Mouse (Mus musculus) midbrain, embryonic 14.5 days (tissue): Measurements from ENCODE around the gene Galnt2. TPM values are rescaled to one million over a fixed set of nuclear protein-coding genes. Genes with fewer than 3 reads are reported as not detected.
A peak's percentile ranks its signal among the peaks of the same experiment; 100 is the strongest.

Experiments
- ATAC-seq: fragments of 200-750 bp; cut with Nextera tagmentation; 2 replicates; pipeline ENCODE4 v1.8.0; 2017; ENCODE audit warnings: moderate number of reproducible peaks, moderate library complexity; ENCODE audit not compliant: low FRiP score, low TSS enrichment
- DNase-seq: peaks from one replicate; pipeline ENCODE4 v3.0.0-alpha.2; 2015
- H3K27ac ChIP-seq: fragments of 300-500 bp; sonication (generic); replicated peaks from 2 replicates; pipeline ENCODE4 v1.5.1; 2014; ENCODE audit warnings: mild to moderate bottlenecking, low read depth, low read length, moderate library complexity
- H3K27me3 ChIP-seq: fragments of 300-500 bp; sonication (generic); 2 replicates; pipeline ENCODE4 v1.6.1; 2014; ENCODE audit warnings: low read length, control low read depth, mixed read lengths; ENCODE audit not compliant: control insufficient read depth, insufficient read depth
- H3K36me3 ChIP-seq: fragments of 300-500 bp; sonication (generic); 2 replicates; pipeline ENCODE4 v1.6.1; 2014; ENCODE audit warnings: low read length, control low read depth; ENCODE audit not compliant: control insufficient read depth, insufficient read depth
- H3K4me1 ChIP-seq: fragments of 300-500 bp; sonication (generic); 2 replicates; pipeline ENCODE4 v1.6.1; 2014; ENCODE audit warnings: mild to moderate bottlenecking, antibody characterized with exemption, low read length, control low read depth; ENCODE audit not compliant: control insufficient read depth, insufficient read depth
- H3K4me2 ChIP-seq: fragments of 300-500 bp; sonication (generic); 2 replicates; pipeline ENCODE4 v1.6.1; 2014; ENCODE audit warnings: mild to moderate bottlenecking, low read length, moderate library complexity
- H3K4me3 ChIP-seq: fragments of 300-500 bp; sonication (generic); replicated peaks from 2 replicates; pipeline ENCODE4 v1.5.1; 2014; ENCODE audit warnings: low read depth, low read length
- H3K9ac ChIP-seq: fragments of 300-500 bp; sonication (generic); replicated peaks from 2 replicates; pipeline ENCODE4 v1.6.1; 2014; ENCODE audit warnings: mild to moderate bottlenecking, low read length, moderate library complexity
- H3K9me3 ChIP-seq: fragments of 300-500 bp; sonication (generic); 2 replicates; pipeline ENCODE4 v1.6.1; 2016; ENCODE audit warnings: low read length, control low read depth, mixed read lengths; ENCODE audit not compliant: control insufficient read depth
- WGBS: fragments of 180-500 bp; shearing (Covaris S2); extraction: QIAGEN DNeasy Blood & Tissue Kit; methylation state at CpG from one replicate; pipeline ENCODE4 v1.1.7; 2014; 5-methylcytosine and 5-hydroxymethylcytosine counted together
- polyA plus RNA-seq: library from polyadenylated mRNA; unstranded; fragments of >200 nt; fragmentation: Nextera tagmentation; extraction: Ambion mirVana; gene quantifications from 2 replicates; pipeline ENCODE4 v1.2.1, GENCODE M21; 2014

Galnt2 gene
- polyA plus RNA-seq, 1 experiment from 2014 or later = 70.1 TPM

DNA sequence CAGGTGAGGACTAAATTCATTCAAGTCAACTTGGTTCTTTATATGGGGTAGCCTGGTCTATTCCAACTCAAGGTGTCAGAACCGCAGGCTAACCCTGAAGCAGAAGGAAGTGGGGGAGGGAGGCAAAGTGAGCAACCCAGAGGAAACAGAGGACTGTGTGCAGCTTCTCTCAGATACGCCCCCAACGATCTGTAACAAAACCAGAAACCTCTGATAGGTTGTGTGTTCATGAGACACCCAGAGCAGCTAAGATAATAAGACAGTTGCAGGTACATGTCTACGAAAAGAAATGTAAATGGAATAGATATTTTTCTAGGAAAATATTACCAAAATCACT, 88.1 kb downstream of the Galnt2 start:
- Histone ChIP-seq H3K4me2 (no peak overlapping the region), H3K4me3 (no peak overlapping the region), H3K36me3 (peaks cover 12% of the 10 kb centered on the region), H3K4me1 (peaks cover 41% of the 10 kb centered on the region), H3K9ac (no peak overlapping the region), H3K9me3 (no peaks in the 10 kb centered on the region), H3K27me3 (no peaks in the 10 kb centered on the region), H3K27ac (no peak overlapping the region)
- ATAC-seq = no peak
- DNase-seq = no peak
- WGBS = 94% methylated on average over 4 of the region's 4 CpGs

DNA sequence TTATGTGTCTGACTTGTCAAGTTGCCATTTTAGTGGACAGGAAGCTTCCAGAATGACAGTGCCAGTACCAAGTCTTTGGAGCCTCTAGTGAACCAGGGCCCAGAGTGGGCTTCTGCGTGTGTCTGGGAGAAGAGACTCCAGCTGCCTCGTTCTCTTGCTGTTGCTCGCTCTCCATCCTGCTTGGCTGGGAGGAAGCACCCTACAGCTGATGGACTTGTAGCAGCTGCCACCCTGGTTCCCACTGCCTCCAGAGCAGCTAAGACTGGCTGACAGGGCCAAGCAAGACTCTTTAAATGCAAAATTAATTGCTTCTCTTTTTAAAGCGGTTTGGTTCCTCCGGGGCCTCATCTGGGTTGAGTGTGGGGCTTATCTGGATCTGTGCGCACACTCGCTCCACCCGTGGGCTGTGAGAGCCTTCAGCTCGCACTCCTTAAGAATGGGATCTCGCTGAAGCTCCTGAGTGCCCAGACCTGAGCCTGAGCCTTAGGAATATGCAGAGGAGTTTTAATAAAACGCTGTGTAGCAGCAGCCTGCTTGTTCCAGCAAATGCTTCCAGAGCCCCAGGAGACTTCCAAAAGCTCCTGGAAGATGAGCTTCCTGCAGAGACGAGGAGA, 90.1 kb downstream of the Galnt2 start:
- Histone ChIP-seq H3K4me2 (no peak overlapping the region), H3K4me1 (peaks cover 29% of the 10 kb centered on the region), H3K27ac (peak overlapping the region; percentile 78), H3K9me3 (no peaks in the 10 kb centered on the region), H3K27me3 (no peaks in the 10 kb centered on the region), H3K9ac (peak overlapping the region; percentile 1; the same call in 1 of the 2 replicates), H3K36me3 (peaks cover 29% of the 10 kb centered on the region), H3K4me3 (no peak overlapping the region)
- ATAC-seq (no peak), DNase-seq (peak; percentile 70)
- WGBS = 39% methylated on average over 12 of the region's 12 CpGs

DNA sequence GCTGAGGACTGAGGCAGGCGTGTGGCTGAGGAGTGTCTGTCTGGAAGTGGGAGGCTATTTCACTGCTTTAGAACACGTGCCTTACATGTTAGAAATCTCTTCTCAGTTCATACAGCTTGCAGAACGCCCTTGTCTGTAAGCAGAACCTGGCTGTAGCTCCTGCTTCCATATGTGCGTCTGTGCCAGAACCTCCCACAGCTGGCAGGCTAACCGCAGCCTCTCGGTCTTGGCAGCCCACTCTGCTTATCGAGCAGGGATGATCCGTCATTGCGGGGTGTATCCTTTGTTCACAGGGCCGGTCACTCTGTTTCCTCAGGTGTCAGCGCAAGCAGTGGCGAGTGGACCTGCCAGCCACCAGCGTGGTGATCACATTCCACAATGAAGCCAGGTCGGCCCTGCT, 92.2 kb downstream of the Galnt2 start:
- H3K27me3 ChIP-seq = no peaks in the 10 kb centered on the region
- H3K4me3 ChIP-seq = no peak overlapping the region
- ATAC-seq = no peak
- no peak for DNase-seq
- H3K4me2 ChIP-seq = no peak overlapping the region
- peaks cover 17% of the 10 kb centered on the region for H3K4me1 ChIP-seq
- H3K9ac ChIP-seq = no peak overlapping the region
- no peak overlapping the region for H3K27ac ChIP-seq
- H3K9me3 ChIP-seq = no peaks in the 10 kb centered on the region
- 94% methylated on average over 14 of the region's 14 CpGs for WGBS
- peaks cover 40% of the 10 kb centered on the region for H3K36me3 ChIP-seq

DNA sequence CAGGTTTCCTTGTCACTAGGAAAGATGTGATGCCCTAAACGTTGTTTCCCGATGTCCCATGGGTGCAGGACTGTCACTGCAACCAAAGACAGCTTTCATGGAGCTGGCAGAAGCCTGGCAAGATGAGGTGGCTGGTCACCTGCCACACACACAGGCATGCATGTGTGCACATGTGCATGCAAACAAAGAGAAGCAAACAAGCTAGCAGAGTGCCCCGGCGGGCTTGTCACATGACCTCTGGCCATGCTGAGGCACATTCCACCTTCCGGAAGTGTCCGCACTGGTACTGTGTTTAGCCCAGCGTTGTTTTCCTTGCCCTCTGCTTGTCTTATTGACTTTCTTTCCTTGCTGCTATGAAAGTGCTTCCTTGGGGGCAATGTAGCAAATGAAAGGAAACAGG, 97.1 kb downstream of the Galnt2 start:
- WGBS = 86% methylated on average over 7 of the region's 7 CpGs
- H3K36me3 ChIP-seq = peaks cover 56% of the 10 kb centered on the region

DNA sequence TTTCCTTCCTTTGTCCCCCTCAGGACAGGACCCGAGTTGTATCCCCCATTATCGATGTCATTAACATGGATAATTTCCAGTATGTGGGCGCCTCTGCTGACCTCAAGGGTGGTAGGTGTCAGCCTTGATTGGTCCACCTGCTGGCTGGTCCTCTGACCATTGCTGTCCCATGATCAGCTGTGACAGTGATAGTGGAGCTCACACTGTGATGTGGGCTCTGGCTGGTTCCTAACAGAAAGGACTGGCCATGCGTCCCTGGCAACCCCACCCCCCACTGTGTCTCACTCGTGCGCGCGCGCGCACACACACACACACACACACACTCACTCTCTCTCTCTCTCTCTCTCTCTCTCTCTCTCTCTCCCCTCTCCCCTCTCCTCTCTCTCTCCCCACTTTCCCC, 98.5 kb downstream of the Galnt2 start:
- Histone ChIP-seq H3K4me3 (no peak overlapping the region), H3K27me3 (no peaks in the 10 kb centered on the region), H3K36me3 (peaks cover 57% of the 10 kb centered on the region), H3K4me2 (no peak overlapping the region), H3K9ac (no peak overlapping the region), H3K4me1 (no peaks in the 10 kb centered on the region; the same call in 1 of the 2 replicates), H3K27ac (0 out of 2 replicates have a peak overlapping the region, but pooled peaks have one; percentile 26), H3K9me3 (no peaks in the 10 kb centered on the region)
- ATAC-seq (no peak), DNase-seq (peak; percentile 46)
- WGBS = 31% methylated on average over 10 of the region's 10 CpGs

More for the DNA sequence above, 97.1 kb downstream of the Galnt2 start:
- ATAC-seq (no peak), DNase-seq (no peak)
- Histone ChIP-seq H3K4me2 (no peak overlapping the region), H3K9ac (no peak overlapping the region), H3K9me3 (no peaks in the 10 kb centered on the region), H3K27ac (no peak overlapping the region), H3K4me1 (no peaks in the 10 kb centered on the region; the same call in 1 of the 2 replicates), H3K4me3 (no peak overlapping the region), H3K27me3 (no peaks in the 10 kb centered on the region)

DNA sequence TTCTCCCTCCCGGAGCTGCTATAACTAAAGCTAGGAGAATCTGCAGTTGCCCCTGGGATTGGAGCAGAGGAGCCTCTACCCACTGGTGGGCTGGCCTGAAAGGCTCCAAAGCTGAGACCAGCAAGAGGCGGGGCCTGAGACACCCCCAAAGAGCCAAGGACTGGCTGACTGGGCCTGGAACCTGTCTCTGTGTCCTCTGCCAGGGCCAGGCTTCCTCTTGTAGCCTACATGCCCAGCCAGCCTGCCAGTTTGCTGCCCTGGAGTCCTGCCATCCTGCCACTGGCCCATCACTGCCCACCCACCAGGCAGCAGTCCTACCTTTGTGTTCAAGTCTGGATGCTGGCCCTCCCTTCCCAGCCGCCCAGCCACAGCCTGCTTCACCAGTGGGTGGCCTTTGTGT, 99.2 kb downstream of the Galnt2 start:
- peaks cover 57% of the 10 kb centered on the region for H3K36me3 ChIP-seq
- no peak overlapping the region for H3K4me3 ChIP-seq
- H3K9me3 ChIP-seq = no peaks in the 10 kb centered on the region
- no peaks in the 10 kb centered on the region; the same call in 1 of the 2 replicates for H3K4me1 ChIP-seq
- H3K27ac ChIP-seq = peak overlapping the region; percentile 1; the same call in 1 of the 2 replicates
- no peak overlapping the region for H3K4me2 ChIP-seq
- no peaks in the 10 kb centered on the region for H3K27me3 ChIP-seq
- WGBS = 24% methylated on average over 3 of the region's 3 CpGs
- peak; percentile 62 for ATAC-seq
- H3K9ac ChIP-seq = no peak overlapping the region
- DNase-seq = peak; percentile 55

DNA sequence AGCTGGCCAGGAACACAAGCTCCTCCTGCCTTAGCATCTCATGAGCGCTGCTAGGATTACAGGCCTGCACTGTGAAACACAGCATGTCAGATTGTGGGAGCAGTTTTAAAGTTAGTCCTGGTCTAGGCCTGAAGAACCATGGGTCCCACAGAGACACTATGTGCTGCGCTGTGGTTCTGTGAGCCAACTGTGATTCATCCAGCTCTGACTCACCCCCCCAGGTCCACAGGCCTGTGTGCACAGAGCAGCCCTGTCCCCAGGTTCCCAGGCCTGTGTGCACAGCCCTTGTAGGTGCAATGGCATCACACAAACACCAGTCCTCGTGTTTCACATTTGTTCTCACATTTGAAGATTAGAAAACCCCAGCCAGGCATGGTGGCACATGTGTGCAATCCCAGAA, 99.9 kb downstream of the Galnt2 start:
- WGBS = 83% methylated on average over 3 of the region's 3 CpGs
- Histone ChIP-seq H3K4me1 (no peaks in the 10 kb centered on the region; the same call in 1 of the 2 replicates), H3K9me3 (no peaks in the 10 kb centered on the region), H3K27me3 (no peaks in the 10 kb centered on the region), H3K4me2 (no peak overlapping the region), H3K27ac (peak overlapping the region; percentile 1; the same call in 1 of the 2 replicates), H3K36me3 (peaks cover 58% of the 10 kb centered on the region), H3K4me3 (no peak overlapping the region), H3K9ac (no peak overlapping the region)
- ATAC-seq (no peak), DNase-seq (no peak)

DNA sequence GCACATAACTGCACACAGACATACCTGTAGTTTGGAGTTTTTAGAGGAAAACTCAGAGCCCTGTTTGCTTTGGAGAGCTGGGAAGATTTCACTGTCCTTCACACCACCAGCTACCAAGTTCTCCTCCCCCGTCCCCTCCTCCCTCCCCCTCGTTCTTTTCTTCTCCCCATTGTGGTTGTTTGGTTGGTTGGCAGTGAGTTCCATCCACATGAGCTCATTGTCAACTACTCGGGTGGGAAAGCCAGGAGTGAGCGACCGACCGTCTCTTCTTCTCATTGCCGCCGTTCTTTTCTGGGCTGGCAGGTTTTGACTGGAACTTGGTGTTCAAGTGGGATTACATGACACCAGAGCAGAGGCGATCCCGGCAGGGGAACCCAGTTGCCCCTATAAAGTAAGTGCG, 100.5 kb downstream of the Galnt2 start:
- Histone ChIP-seq H3K36me3 (peaks cover 64% of the 10 kb centered on the region), H3K9ac (no peak overlapping the region), H3K27me3 (no peaks in the 10 kb centered on the region), H3K9me3 (no peaks in the 10 kb centered on the region), H3K4me2 (no peak overlapping the region), H3K4me3 (no peak overlapping the region), H3K27ac (0 out of 2 replicates have a peak overlapping the region, but pooled peaks have one; percentile 26), H3K4me1 (no peaks in the 10 kb centered on the region; the same call in 1 of the 2 replicates)
- ATAC-seq (no peak), DNase-seq (no peak)
- 50% methylated on average over 11 of the region's 11 CpGs for WGBS

DNA sequence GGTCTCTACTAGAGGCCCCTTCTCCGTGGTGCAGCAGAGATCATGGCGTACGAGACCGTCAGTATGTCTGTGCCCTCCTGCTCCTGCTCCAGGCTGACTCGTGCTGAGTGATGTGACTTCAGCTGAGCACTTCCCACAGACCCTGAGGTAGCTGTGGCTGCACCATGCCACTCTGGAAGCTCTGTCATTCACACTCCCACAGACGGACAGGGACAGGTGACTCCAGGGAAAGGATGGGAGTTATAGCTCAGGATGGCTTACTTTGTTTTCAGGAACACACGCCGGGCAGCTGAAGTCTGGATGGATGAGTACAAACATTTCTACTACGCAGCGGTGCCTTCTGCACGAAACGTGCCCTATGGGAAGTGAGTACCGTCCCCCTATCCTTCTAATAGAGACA, 105.1 kb downstream of the Galnt2 start:
- Histone ChIP-seq H3K27ac (no peak overlapping the region), H3K9ac (no peak overlapping the region), H3K4me2 (no peak overlapping the region), H3K36me3 (peaks cover 90% of the 10 kb centered on the region), H3K4me1 (no peaks in the 10 kb centered on the region), H3K27me3 (no peaks in the 10 kb centered on the region), H3K4me3 (no peak overlapping the region), H3K9me3 (no peaks in the 10 kb centered on the region)
- 95% methylated on average over 13 of the region's 13 CpGs for WGBS
- no peak for DNase-seq
- ATAC-seq = no peak
